Mouse (Mus musculus) gastrocnemius, adult 18-20 months (tissue): ENCODE measurements at regions not wholly inside any gene's neighbourhood (a gene's known extent, or its start where the extent isn't known, plus 50 kb on each side); places are given as distances from the start of the nearest gene placed in this dataset.
"Not testable (repeated sequence)": the region's sequence is repeated elsewhere in the genome, so short reads cannot be mapped to it uniquely, and the experiment has no call there.

ENCODE experiments used
- DNase-seq: peaks from one replicate; pipeline ENCODE4 v3.0.0; 2021; ENCODE audit warnings: low spot score

DNA sequence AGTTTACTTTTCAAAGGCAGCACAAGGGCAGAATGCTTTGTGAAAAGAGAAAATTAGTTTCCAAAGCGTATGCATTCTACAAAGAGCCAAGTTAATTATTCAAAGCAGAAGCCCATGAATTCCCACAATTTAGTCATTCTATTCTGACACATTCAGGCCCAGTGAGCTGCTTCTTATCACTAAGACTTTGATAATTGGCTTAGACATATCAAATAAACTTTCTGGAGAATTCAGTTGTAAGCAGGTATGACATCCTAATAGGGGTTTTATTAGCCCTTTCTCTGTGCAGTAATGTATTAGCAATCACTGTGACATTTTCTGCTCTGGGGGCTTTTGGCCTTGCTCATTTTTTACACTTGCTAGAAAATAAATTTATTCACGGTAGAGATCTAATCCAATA, 161.9 kb upstream of the Gm10306 start:
- no peak for DNase-seq

DNA sequence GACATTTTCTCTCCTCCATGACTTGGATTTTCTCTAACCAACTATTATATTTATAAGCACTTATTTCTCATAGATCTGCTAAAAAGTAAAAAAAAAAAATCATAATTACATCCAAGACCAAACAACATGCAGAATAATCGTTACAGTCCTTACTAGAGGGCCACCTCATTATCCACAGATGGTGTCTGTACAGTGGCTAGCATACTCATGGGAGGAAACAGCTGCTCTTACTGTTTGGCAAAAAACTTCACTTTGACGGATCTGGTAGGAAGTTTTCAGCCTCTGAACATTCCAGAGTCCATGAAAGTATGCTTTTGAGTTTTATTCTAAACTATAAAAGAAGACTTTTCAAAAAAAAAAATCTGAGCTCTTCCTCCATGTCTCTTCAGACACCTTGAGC, 159.1 kb upstream of the Gm10306 start:
- DNase-seq: no peak

DNA sequence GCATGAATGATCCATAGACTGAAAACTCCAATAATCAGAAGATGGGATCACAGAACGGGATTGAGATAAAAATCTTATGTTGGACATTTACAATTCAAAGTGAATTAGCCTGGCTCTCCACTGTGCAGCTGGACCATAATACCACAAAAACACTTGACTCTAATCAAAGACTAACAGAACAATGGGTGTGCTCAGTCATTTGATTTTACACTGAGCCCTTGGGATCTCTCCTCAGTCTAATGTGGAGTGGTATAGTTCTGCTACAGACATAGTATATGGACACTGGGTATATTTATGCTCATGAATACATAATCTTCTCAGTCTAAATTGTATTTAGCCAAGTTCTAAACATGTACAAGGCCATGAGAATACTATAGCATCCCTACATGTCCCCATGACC, 149.4 kb upstream of the Gm10306 start:
- no peak for DNase-seq

DNA sequence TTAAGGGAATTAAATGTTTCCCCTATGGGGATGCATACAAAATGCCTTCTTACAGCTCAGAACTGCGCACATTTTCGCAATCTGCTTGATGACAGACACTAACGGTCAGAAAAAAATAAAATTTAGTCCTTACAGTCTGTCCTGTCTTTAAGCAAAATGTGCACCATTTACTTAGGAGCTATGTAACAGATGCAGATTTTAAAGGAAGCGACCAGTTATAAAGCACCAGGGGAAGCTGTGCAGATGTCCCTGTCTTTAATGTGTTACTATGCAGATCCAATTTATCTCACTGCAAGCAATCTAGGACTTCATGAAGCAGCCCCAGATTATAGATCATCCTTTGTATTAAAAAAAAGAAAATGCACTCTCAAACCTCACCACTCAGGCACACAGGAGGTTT, 148.8 kb upstream of the Gm10306 start:
- DNase-seq: no peak

DNA sequence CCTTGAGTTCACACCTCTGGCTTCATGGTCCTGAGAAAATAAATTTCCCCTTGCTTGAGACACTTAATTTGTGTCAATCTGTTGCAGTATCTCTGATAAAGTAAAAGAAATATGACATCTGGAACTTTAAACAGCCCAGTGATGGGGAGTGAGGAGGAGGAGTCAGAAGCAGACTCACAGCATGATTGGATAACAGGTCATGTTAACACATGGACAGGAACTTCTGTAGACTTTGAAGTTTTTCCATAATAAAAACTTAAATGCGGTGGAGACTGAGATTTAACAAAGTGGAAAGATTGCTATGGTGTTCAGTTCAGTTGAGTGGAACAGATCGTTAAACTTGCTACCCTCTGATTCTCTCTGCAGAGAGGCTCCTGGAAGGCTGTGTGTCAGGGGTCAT, 143.7 kb upstream of the Gm10306 start:
- no peak for DNase-seq

DNA sequence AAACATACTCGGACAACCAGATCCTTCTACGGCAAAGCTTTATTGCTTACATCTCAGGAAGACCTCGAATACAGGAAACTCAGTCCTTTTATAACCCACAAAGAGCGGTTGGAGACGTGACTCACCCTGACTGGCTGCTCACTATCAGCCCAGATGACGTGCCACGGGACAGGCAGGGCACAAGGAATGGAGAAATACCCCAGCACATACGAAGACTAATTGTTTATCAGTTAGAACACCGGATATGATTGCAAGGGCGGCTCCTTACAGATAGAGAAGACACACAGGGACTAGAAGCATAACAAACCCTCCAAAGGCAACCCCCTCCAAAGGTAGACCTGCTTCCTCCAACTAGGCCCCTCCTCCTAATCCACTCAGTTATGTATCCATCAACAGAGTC, 130.8 kb upstream of the Gm10306 start:
- not testable (repeated sequence) for DNase-seq

DNA sequence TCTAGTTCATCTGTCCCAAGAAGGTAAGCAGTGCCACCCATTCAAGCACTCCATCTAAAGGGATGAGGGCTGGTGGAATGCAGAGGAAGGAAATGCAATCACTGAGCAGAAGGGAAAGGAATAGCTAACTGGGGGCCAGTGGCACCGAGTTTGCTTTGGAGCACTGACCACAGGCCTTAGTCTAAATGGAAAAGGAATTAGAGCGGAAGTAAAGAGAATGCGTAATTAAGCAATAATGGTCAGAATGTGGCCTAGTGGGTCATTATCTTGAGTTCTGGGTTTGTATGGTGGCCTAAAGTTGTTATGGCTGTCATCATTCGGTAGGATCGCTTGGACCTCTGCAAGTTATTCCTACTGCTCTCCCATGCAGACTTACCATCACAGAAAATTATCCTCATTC, 128.8 kb upstream of the Gm10306 start:
- DNase-seq: no peak

DNA sequence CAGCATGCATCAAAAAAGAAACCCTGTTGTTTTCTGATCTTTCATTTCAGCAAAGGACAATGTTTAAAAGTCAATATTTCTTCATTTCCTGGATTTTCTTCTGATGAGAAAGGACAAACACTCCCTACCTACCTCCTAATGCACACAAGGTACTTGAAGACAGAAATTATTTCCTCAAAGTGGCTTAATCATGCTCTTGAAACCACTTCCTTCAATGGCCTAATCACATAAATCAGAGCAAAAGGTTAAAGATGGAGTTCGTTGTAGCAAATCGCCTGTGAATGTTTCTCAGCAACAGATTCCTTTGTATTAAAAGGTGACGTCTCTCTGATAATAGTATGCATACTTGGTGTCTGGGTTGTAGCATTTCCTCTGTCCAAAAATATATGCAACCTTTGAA, 124.3 kb upstream of the Gm10306 start:
- no peak for DNase-seq

DNA sequence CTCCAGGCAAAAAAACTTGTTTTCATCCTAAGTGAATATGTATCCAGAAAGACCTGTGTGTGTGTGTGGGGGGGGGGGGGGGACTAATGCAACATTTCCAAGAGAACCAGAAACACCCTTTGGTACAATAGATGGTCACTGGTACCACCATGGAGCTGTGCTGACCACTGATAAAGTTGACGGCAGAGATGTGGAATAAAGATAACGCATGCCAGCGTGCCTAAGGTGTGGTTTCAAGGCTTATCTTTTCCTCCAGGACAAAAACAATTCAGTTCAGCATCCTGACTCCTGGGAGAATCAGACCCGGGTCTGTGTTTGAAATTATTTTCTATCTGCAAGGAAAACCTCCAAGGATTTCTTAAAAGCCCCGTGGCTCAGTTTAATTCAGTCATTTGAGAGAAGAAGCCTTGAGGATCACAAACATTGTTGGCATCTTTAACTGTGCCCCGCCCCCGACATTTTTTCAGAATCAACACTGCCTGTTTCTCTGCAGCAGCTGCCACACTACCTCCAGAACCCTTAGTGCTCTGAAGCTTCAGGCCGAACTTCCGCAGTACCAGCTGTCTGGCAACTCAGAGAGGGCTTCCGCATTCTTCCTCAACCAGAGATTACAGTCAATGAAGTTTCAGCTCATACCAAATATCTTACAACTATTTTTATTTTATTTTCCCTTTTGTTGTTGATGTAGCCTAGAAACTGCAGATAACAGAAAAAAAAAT, 118.5 kb upstream of the Gm10306 start:
- no peak for DNase-seq

DNA sequence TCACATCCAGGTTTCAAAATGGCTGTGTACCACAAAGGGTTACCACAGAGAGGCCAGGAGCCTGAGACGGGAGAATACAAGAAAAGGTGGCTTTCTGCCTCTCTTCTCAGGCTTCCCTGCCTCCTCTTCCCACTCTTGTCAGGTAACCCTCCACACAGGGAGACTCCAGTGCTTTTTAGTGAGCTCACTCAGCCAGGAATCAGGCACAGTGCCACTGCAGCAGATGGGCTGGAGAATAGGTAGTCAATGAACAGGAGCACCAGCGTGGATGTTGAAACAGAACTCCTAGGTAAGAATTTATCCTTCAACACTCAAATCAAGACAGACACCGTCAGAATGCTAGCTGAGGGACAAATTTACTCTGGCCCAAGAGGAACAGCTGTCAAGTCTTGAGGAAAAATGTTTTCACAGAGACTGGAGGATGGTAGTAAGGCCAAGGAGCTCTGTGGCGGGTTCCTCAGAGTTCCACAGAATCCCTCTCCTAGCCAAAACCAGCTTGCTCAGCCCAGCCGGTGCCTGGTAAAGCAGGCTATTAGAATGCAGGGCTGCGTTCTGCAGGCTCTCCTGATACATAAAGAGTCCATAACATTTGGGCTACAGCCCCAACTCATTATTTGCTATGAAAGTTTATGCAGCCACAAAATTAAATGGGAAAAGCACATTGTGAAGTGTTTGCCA, 117.0 kb upstream of the Gm10306 start:
- no peak for DNase-seq

DNA sequence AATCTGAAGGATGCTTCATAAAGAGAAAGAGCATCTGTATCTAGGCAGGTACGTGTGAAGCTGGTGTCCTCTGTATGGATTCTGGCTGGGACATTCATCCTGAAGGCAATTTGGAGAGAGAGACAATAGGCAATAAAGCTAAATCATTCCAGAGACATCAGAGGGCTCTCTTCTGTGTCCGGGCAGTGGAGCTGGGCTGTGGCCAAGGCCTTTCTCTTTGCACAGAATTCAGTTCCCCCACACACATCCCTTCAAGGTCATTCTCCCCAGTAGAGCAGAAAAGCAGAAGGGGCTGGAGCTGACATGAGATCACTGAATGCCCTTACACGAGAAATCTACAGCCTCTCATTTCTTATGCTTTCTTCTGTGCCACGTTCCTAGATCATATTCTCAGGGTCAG, 109.7 kb upstream of the Gm10306 start:
- DNase-seq: no peak
